Mouse (Mus musculus): ENCODE measurements around the gene Alk. TPM values are rescaled to one million over a fixed set of nuclear protein-coding genes. Genes with fewer than 3 reads are reported as not detected.

Gene Alk
- total and polyA plus RNA-seq, 2 experiments: not detected

DNA sequence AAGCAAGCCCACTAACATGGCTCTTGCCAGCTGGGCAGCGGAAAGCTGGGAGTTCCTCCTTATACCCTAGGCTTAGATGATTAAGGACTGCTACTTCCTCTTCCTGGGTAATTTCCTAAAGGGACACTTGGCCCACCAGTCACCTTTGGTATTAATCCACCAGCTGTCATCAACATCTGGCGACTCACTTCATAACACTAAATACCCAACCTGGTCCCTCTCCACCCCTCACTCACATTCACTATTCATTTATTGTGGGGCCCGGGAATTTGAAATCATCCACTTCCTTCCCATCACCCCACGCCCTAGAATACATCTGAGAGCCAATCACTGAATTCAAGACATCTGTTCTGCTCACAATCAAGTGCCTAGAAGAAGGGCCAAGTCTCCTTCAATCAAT is 235.4 kb downstream of the Alk start:
- H3K79me2 ChIP-seq (ENCODE audit: control insufficient read depth, insufficient read depth, low read length): no peaks in the 10 kb centered on the region
- H3K4me1 ChIP-seq (ENCODE audit: control insufficient read depth, insufficient read depth, low read length): no peaks in the 10 kb centered on the region
- TF ChIP-seq CTCF (IDR thresholded peaks at IDR 0.05; ENCODE audit: low read depth, low read length) (no peak), POLR2A (IDR thresholded peaks at IDR 0.05; ENCODE audit: extremely low read depth, insufficient read depth, low read length) (no peak)
- no peaks in the 10 kb centered on the region for H3K36me3 ChIP-seq (ENCODE audit: control insufficient read depth, insufficient read depth, low read length)
- H3K27ac ChIP-seq (replicated peaks; ENCODE audit: insufficient read depth, low read depth, low read length): no peak overlapping the region
- DNase-seq (ENCODE audit: extremely low read depth, low read depth, low spot score): no peak
- WGBS: 89% methylated on average over 4 of the region's 4 CpGs
- H3K9ac ChIP-seq (ENCODE audit: low read depth, low read length): no peak overlapping the region
- no peaks in the 10 kb centered on the region for H3K27me3 ChIP-seq (ENCODE audit: control insufficient read depth, insufficient read depth, low read length)
- no peak overlapping the region for H3K4me3 ChIP-seq (ENCODE audit: insufficient read depth, low read depth, low read length)

DNA sequence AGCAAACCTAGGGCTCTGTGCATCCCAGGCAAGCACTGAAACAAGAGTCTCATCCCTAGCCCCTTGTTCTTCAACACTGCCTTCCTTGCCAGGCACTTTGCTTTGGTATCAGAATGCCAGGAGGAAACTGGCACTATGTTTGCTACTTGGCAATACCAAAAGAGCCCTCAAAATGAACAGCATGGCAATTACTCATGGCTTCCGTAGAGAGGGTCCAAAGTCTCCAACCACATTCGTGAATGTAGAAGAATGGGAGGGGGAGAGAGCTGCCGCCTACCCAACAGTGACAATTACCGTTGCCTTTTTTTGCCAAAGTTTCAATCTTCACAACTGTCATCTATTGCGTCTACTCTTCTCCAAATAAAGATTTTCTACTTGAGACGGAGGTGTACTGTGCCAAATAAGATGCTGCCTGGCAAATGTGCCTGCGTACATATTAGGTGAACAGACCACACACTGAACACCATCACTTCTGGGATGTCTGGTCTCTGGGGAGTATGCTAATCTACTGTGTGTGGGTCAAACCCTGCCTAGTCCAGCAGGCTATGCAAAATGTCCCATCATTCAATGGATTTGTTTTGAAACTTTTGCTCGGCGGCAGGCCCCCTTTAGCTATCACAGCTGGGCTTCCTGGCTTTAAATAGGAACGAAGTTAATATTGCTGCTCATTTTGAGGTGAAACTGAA is 241.5 kb downstream of the Alk start:
- no peak for TF ChIP-seq CTCF (IDR thresholded peaks at IDR 0.05; ENCODE audit: low read depth, low read length)
- TF ChIP-seq POLR2A (IDR thresholded peaks at IDR 0.05; ENCODE audit: extremely low read depth, insufficient read depth, low read length): no peak
- 0 out of 2 replicates have a peak, but pooled peaks cover 6% of the 10 kb centered on the region for H3K4me1 ChIP-seq (ENCODE audit: control insufficient read depth, insufficient read depth, low read length)
- no peaks in the 10 kb centered on the region for H3K27me3 ChIP-seq (ENCODE audit: control insufficient read depth, insufficient read depth, low read length)
- 89% methylated on average over 10 of the region's 10 CpGs for WGBS
- no peak overlapping the region for H3K9ac ChIP-seq (ENCODE audit: low read depth, low read length)
- no peak for DNase-seq (ENCODE audit: extremely low read depth, low read depth, low spot score)
- H3K4me3 ChIP-seq (ENCODE audit: insufficient read depth, low read depth, low read length): no peak overlapping the region
- no peak overlapping the region for H3K27ac ChIP-seq (replicated peaks; ENCODE audit: insufficient read depth, low read depth, low read length)
- H3K36me3 ChIP-seq (ENCODE audit: control insufficient read depth, insufficient read depth, low read length): no peaks in the 10 kb centered on the region
- H3K79me2 ChIP-seq (ENCODE audit: control insufficient read depth, insufficient read depth, low read length): no peaks in the 10 kb centered on the region

DNA sequence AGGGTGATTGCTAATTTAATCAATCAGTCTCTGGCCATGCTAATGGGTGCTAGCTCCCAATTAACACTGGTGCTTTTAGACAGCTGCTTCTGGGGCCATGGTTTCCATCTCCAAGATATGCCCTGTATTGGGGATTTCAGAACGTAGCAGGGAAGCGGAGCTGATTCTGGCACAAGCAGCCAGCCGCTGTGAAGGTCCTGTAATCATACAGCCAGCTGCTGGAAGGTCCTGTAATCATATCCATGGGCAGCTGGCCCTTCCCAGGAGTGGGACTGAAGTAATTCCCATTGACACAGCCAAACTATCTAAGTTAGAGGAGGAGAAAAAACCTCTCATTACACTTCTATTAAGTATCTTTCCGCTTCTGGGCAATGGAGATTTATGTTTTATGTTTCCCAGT is 242.5 kb downstream of the Alk start:
- H3K4me3 ChIP-seq (ENCODE audit: insufficient read depth, low read depth, low read length): no peak overlapping the region
- 0 out of 2 replicates have a peak, but pooled peaks cover 6% of the 10 kb centered on the region for H3K4me1 ChIP-seq (ENCODE audit: control insufficient read depth, insufficient read depth, low read length)
- no peak overlapping the region for H3K27ac ChIP-seq (replicated peaks; ENCODE audit: insufficient read depth, low read depth, low read length)
- no peaks in the 10 kb centered on the region for H3K27me3 ChIP-seq (ENCODE audit: control insufficient read depth, insufficient read depth, low read length)
- WGBS: 85% methylated on average over 4 of the region's 4 CpGs
- H3K79me2 ChIP-seq (ENCODE audit: control insufficient read depth, insufficient read depth, low read length): no peaks in the 10 kb centered on the region
- TF ChIP-seq CTCF (IDR thresholded peaks at IDR 0.05; ENCODE audit: low read depth, low read length) (no peak), POLR2A (IDR thresholded peaks at IDR 0.05; ENCODE audit: extremely low read depth, insufficient read depth, low read length) (no peak)
- no peaks in the 10 kb centered on the region for H3K36me3 ChIP-seq (ENCODE audit: control insufficient read depth, insufficient read depth, low read length)
- peak; percentile 21 for DNase-seq (ENCODE audit: extremely low read depth, low read depth, low spot score)
- H3K9ac ChIP-seq (ENCODE audit: low read depth, low read length): no peak overlapping the region

DNA sequence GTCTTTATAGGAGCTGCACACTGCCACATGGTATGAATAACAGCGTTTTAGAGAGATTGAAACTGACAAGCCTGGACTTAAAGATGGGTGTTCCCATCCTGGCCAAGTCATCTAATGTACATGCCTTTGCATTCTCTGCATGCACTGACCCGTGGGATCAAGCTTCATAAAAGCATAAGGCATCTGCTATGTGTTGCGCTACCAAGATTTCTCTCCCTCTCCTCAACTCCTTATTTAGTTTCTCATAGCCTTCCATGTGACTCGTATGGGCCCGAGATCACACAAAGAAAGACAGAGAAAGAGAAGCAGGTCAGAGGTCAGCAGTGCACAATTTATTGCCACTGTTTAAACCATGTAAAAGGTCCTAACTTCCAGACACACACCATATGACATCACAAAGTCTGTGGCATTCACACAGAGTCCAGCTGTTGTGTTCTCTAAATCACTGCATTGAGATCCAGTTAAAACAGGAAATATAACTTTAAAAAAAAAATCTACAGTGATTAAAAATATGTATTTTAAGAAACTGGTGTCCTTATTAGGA is 247.6 kb downstream of the Alk start:
- 80% methylated on average over 5 of the region's 5 CpGs for WGBS
- Histone ChIP-seq H3K27me3 (ENCODE audit: control insufficient read depth, insufficient read depth, low read length) (no peaks in the 10 kb centered on the region), H3K4me1 (ENCODE audit: control insufficient read depth, insufficient read depth, low read length) (0 out of 2 replicates have a peak, but pooled peaks cover 4% of the 10 kb centered on the region), H3K4me3 (ENCODE audit: insufficient read depth, low read depth, low read length) (no peak overlapping the region), H3K36me3 (ENCODE audit: control insufficient read depth, insufficient read depth, low read length) (no peaks in the 10 kb centered on the region), H3K9ac (ENCODE audit: low read depth, low read length) (no peak overlapping the region), H3K79me2 (ENCODE audit: control insufficient read depth, insufficient read depth, low read length) (no peaks in the 10 kb centered on the region), H3K27ac (replicated peaks; ENCODE audit: insufficient read depth, low read depth, low read length) (no peak overlapping the region)
- TF ChIP-seq POLR2A (IDR thresholded peaks at IDR 0.05; ENCODE audit: extremely low read depth, insufficient read depth, low read length) (no peak), CTCF (IDR thresholded peaks at IDR 0.05; ENCODE audit: low read depth, low read length) (no peak)
- DNase-seq (ENCODE audit: extremely low read depth, low read depth, low spot score): peak; percentile 9

DNA sequence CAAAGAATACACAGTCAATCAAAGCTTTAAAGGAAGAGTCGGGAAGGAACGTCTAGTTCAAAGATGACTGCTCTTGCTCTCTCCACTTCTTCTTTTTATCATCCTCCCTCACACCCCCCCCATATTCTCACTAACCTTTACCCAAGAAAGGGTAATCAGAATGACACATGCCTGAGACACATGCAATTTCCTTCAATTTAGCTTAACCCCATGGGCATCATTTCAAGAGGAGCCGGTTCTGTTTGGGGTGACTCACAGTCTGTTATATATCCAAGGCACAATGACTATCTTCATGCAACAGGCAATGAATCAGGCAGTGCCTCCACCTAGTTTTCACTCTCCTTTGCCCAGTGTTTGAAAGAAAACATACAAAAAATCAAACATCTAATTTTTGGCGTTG is 265.0 kb downstream of the Alk start:
- Histone ChIP-seq H3K4me3 (ENCODE audit: insufficient read depth, low read depth, low read length) (no peak overlapping the region), H3K36me3 (ENCODE audit: control insufficient read depth, insufficient read depth, low read length) (no peaks in the 10 kb centered on the region), H3K4me1 (ENCODE audit: control insufficient read depth, insufficient read depth, low read length) (no peaks in the 10 kb centered on the region), H3K79me2 (ENCODE audit: control insufficient read depth, insufficient read depth, low read length) (no peaks in the 10 kb centered on the region), H3K27ac (replicated peaks; ENCODE audit: insufficient read depth, low read depth, low read length) (no peak overlapping the region), H3K9ac (ENCODE audit: low read depth, low read length) (no peak overlapping the region), H3K27me3 (ENCODE audit: control insufficient read depth, insufficient read depth, low read length) (no peaks in the 10 kb centered on the region)
- no peak for DNase-seq (ENCODE audit: extremely low read depth, low read depth, low spot score)
- TF ChIP-seq CTCF (IDR thresholded peaks at IDR 0.05; ENCODE audit: low read depth, low read length): no peak
- 93% methylated on average over 4 of the region's 4 CpGs for WGBS

DNA sequence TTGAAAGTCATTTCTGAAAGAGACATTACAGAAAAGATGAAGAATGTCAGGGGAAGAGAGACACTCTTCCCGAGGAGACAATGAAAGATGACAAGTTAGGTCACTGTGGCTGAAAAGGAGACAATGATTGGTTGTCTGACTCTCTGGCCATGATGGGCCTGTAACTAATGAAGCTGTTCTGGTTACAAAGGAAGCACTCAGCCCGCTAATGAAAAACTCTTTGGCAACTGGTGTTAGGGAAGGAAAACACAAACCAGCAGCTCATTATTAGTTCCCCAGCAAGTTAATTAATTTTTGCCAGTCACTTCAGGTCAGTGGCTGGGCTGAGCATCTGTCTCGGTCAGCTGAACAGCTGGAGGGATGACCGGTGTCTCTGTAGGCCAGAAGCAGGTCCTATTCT is 271.5 kb downstream of the Alk start:
- H3K27me3 ChIP-seq (ENCODE audit: control insufficient read depth, insufficient read depth, low read length): no peaks in the 10 kb centered on the region
- H3K36me3 ChIP-seq (ENCODE audit: control insufficient read depth, insufficient read depth, low read length): no peaks in the 10 kb centered on the region
- no peak overlapping the region for H3K4me3 ChIP-seq (ENCODE audit: insufficient read depth, low read depth, low read length)
- TF ChIP-seq CTCF (IDR thresholded peaks at IDR 0.05; ENCODE audit: low read depth, low read length) (no peak), POLR2A (IDR thresholded peaks at IDR 0.05; ENCODE audit: extremely low read depth, insufficient read depth, low read length) (no peak)
- no peaks in the 10 kb centered on the region for H3K4me1 ChIP-seq (ENCODE audit: control insufficient read depth, insufficient read depth, low read length)
- no peak for DNase-seq (ENCODE audit: extremely low read depth, low read depth, low spot score)
- WGBS: 78% methylated on average over 4 of the region's 4 CpGs
- no peak overlapping the region for H3K9ac ChIP-seq (ENCODE audit: low read depth, low read length)
- H3K79me2 ChIP-seq (ENCODE audit: control insufficient read depth, insufficient read depth, low read length): no peaks in the 10 kb centered on the region
- H3K27ac ChIP-seq (replicated peaks; ENCODE audit: insufficient read depth, low read depth, low read length): no peak overlapping the region
